Mouse (Mus musculus): ENCODE data around the gene Ube2q2. TPM values are rescaled to one million over a fixed set of nuclear protein-coding genes. Genes with fewer than 3 reads are reported as not detected.

Ube2q2 gene
- 16.4 and 18.9 TPM in 2 replicates for polyA plus RNA-seq (2012; rRNA removed)

DNA sequence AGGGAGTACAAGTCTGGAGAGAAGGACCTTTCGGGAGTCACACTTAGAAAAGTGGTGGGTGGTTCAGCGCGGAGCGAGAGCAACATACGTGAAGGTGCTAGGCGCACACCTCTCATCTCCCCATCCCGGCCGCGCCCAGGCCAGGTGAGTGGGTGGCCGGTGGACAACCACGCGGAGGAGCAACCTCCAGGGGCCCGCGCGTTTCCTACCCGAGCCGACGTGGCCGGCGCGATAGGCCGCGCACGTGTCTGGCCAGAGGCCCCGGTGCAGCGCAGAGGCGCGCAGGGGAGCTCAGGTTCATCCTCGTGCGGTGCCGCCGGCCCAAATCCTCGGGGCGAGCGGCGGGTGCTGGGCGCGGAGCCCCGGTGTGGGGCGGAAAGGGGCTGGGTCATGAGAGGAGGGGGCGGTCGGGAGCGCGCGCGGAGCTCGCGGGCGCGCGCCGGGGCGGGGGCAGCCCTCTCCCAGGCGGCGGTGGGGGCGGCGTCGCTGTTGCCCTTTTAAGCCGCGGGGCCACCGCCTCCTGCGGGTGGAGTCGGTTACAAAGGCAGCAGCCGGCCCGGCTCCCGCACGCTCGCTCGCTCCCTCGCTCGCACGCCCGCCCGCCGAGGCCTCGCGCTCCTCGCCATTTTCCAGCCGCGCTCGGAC, at the start of gene Ube2q2:
Gene Ube2q2 (plus strand): TSS at position 1 of the 645 bp plus-strand sequence.

DNA sequence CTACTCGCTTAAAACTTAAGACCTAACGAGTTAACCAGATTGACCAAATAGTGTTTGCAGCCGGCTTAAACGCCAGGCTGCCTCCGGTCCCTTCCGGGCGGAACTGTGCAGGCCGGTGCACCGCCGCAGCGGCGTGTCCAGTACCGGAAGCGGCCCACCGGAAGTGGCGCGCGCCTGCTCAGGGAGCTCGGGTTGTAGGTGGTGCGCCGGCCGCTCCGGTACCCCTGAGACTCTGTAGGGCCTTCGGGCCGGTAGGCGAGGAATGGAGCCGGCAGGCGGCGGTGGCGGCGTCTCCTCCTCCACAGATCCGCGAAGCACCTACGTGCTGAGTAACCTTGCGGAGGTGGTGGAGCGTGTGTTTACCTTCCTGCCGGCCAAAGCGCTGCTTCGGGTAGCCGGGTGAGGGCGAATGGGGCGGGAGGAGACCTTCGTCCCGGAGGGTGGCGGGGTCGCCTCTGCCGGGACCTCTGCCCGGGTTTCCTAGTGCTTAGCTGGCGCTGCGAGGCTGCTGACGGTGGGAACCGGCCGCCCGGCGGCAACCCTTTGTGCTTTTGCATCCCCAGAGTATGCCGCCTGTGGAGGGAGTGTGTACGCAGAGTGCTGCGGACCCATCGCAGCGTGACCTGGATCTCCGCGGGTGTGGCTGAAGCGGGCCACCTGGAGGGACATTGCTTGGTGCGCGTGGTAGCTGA, 60.3 kb downstream of the Ube2q2 start, which contains the start of gene Fbxo22:
Gene Fbxo22 (plus strand): TSS at position 136 of the 692 bp plus-strand sequence.

Other genes with a start within 250 kb of the Ube2q2 start
- gene Hykk, start 231.6 kb upstream of the Ube2q2 start, polyA plus RNA-seq (2012; rRNA removed): 0.75 TPM in 2 replicates
- 30.9 and 42.7 TPM in 2 replicates for gene Psma4, start 198.1 kb upstream of the Ube2q2 start, polyA plus RNA-seq (2012; rRNA removed)
- gene AY074887, start 197.9 kb upstream of the Ube2q2 start, polyA plus RNA-seq (2012; rRNA removed): not detected in 2 replicates
- gene Chrna5, start 168.0 kb upstream of the Ube2q2 start, polyA plus RNA-seq (2012; rRNA removed): not detected in 2 replicates
- gene Chrna3, start 122.3 kb upstream of the Ube2q2 start, polyA plus RNA-seq (2012; rRNA removed): 0.07 TPM in 1 of 2 replicates, not detected in the other
- 0.09 and 0.10 TPM in 2 replicates for gene Chrnb4, start 100.1 kb upstream of the Ube2q2 start, polyA plus RNA-seq (2012; rRNA removed)
- gene Fbxo22, start 60.1 kb downstream of the Ube2q2 start, polyA plus RNA-seq (2012; rRNA removed): 12.6 and 14.8 TPM in 2 replicates
- gene Nrg4, start 178.0 kb downstream of the Ube2q2 start, polyA plus RNA-seq (2012; rRNA removed): 3.5 and 4.5 TPM in 2 replicates
- 6.9 and 9.2 TPM in 2 replicates for gene Tmem266, start 178.1 kb downstream of the Ube2q2 start, polyA plus RNA-seq (2012; rRNA removed)

Data from ovary, adult 2 months (tissue).